Mouse (Mus musculus): ENCODE measurements around the gene Sipa1l1. TPM values are rescaled to one million over a fixed set of nuclear protein-coding genes. Genes with fewer than 3 reads are reported as not detected.

Gene Sipa1l1
- polyA plus RNA-seq, 1 experiment from 2014 or later, result 41.6 TPM

GRCm38 (mm10) chr12:82428466-82428865 is 259.3 kb downstream of the Sipa1l1 start:
- peaks cover 50% of the 10 kb centered on the region for H3K36me3 ChIP-seq (ENCODE audit: control insufficient read depth, insufficient read depth, low read length)
- H3K27ac ChIP-seq (ENCODE audit: low read depth), result no peak overlapping the region
- no peak for ATAC-seq (replicated peaks; ENCODE audit: low FRiP score, low TSS enrichment, low read depth)
- H3K4me3 ChIP-seq (ENCODE audit: low read depth, low read length), result no peak overlapping the region
- no peak for DNase-seq (ENCODE audit: low spot score)
- WGBS, result 86% methylated on average over 9 of the region's 9 CpGs
- no peak overlapping the region for H3K9ac ChIP-seq (ENCODE audit: low read length)
- H3K27me3 ChIP-seq (replicated peaks; ENCODE audit: control insufficient read depth, insufficient read depth, low read length), result no peaks in the 10 kb centered on the region
- H3K9me3 ChIP-seq (ENCODE audit: control insufficient read depth, low read length), result no peaks in the 10 kb centered on the region
- H3K4me1 ChIP-seq (replicated peaks; ENCODE audit: control insufficient read depth, insufficient read depth, low read length), result peaks cover 5% of the 10 kb centered on the region; the same call in 1 of the 2 replicates
- no peak overlapping the region for H3K4me2 ChIP-seq (ENCODE audit: low read length)

DNA sequence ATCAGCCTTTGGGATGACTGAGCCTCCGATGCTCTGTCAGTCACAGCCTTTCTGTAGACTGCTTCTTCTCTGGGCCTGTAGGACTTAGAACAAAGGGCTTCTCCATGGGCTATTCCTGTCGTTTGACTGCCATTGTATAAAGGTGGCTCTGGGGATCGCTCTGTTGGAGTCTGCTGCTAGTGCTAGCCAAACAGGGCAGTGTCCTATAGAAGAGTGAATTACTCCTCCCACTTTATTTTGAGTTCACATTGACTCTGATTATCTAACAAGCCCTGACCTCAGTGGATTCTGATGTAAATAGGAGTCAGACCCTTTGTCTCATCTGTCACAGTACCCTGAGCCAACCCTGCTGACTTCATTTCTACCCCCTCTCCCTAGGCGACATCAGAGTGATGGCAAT is 264.2 kb downstream of the Sipa1l1 start:
- peaks cover 41% of the 10 kb centered on the region for H3K36me3 ChIP-seq (ENCODE audit: control insufficient read depth, insufficient read depth, low read length)
- no peak overlapping the region for H3K9ac ChIP-seq (ENCODE audit: low read length)
- H3K27ac ChIP-seq (ENCODE audit: low read depth), result no peak overlapping the region
- H3K9me3 ChIP-seq (ENCODE audit: control insufficient read depth, low read length), result no peaks in the 10 kb centered on the region
- H3K4me2 ChIP-seq (ENCODE audit: low read length), result no peak overlapping the region
- no peaks in the 10 kb centered on the region for H3K27me3 ChIP-seq (replicated peaks; ENCODE audit: control insufficient read depth, insufficient read depth, low read length)
- H3K4me3 ChIP-seq (ENCODE audit: low read depth, low read length), result no peak overlapping the region
- DNase-seq (ENCODE audit: low spot score) (no peak), ATAC-seq (replicated peaks; ENCODE audit: low FRiP score, low TSS enrichment, low read depth) (no peak)
- H3K4me1 ChIP-seq (replicated peaks; ENCODE audit: control insufficient read depth, insufficient read depth, low read length), result peaks cover 11% of the 10 kb centered on the region; the same call in 1 of the 2 replicates
- 80% methylated on average over 4 of the region's 4 CpGs for WGBS

DNA sequence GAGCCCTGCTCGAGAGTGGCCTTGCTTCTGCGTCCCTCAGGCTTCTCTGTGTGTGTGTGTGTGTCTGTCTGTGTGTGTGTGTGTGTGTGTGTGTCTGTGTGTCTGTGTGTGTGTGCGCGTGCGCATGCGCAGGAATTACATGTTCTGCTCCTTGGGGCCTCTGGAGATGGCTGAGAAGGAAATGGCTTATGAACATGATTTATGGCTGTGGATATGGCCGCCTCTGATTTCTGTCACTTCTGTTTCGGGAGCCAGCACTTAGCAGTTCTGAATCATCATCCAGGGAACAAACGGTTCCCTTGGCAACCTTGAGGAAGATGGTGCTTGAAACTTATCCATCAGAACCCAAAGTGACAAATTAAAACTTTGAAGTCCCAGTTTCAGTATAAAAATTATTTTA is 265.5 kb downstream of the Sipa1l1 start:
- no peak overlapping the region for H3K9ac ChIP-seq (ENCODE audit: low read length)
- H3K9me3 ChIP-seq (ENCODE audit: control insufficient read depth, low read length), result no peaks in the 10 kb centered on the region
- 75% methylated on average over 9 of the region's 9 CpGs for WGBS
- H3K4me1 ChIP-seq (replicated peaks; ENCODE audit: control insufficient read depth, insufficient read depth, low read length), result peaks cover 11% of the 10 kb centered on the region; the same call in 1 of the 2 replicates
- no peak for ATAC-seq (replicated peaks; ENCODE audit: low FRiP score, low TSS enrichment, low read depth)
- H3K27me3 ChIP-seq (replicated peaks; ENCODE audit: control insufficient read depth, insufficient read depth, low read length), result no peaks in the 10 kb centered on the region
- H3K4me2 ChIP-seq (ENCODE audit: low read length), result no peak overlapping the region
- H3K4me3 ChIP-seq (ENCODE audit: low read depth, low read length), result no peak overlapping the region
- DNase-seq (ENCODE audit: low spot score), result no peak
- peaks cover 46% of the 10 kb centered on the region for H3K36me3 ChIP-seq (ENCODE audit: control insufficient read depth, insufficient read depth, low read length)
- H3K27ac ChIP-seq (ENCODE audit: low read depth), result no peak overlapping the region

- 72% methylated on average over 3 of the region's 3 CpGs for WGBS
- Histone ChIP-seq H3K4me1 (replicated peaks; ENCODE audit: control insufficient read depth, insufficient read depth, low read length) (no peaks in the 10 kb centered on the region), H3K36me3 (ENCODE audit: control insufficient read depth, insufficient read depth, low read length) (peaks cover 59% of the 10 kb centered on the region), H3K27ac (ENCODE audit: low read depth) (no peak overlapping the region), H3K9ac (ENCODE audit: low read length) (no peak overlapping the region), H3K27me3 (replicated peaks; ENCODE audit: control insufficient read depth, insufficient read depth, low read length) (no peaks in the 10 kb centered on the region), H3K9me3 (ENCODE audit: control insufficient read depth, low read length) (no peaks in the 10 kb centered on the region), H3K4me3 (ENCODE audit: low read depth, low read length) (no peak overlapping the region), H3K4me2 (ENCODE audit: low read length) (no peak overlapping the region)
- ATAC-seq (replicated peaks; ENCODE audit: low FRiP score, low TSS enrichment, low read depth) (no peak), DNase-seq (ENCODE audit: low spot score) (no peak)
Measured at GRCm38 (mm10) chr12:82441479-82441878, 272.4 kb downstream of the Sipa1l1 start.

- no peak overlapping the region for H3K4me2 ChIP-seq (ENCODE audit: low read length)
- no peak overlapping the region for H3K4me3 ChIP-seq (ENCODE audit: low read depth, low read length)
- H3K27me3 ChIP-seq (replicated peaks; ENCODE audit: control insufficient read depth, insufficient read depth, low read length), result no peaks in the 10 kb centered on the region
- H3K9ac ChIP-seq (ENCODE audit: low read length), result no peak overlapping the region
- no peak for DNase-seq (ENCODE audit: low spot score)
- 91% methylated on average over 8 of the region's 8 CpGs for WGBS
- no peaks in the 10 kb centered on the region for H3K4me1 ChIP-seq (replicated peaks; ENCODE audit: control insufficient read depth, insufficient read depth, low read length)
- peaks cover 41% of the 10 kb centered on the region for H3K36me3 ChIP-seq (ENCODE audit: control insufficient read depth, insufficient read depth, low read length)
- no peak overlapping the region for H3K27ac ChIP-seq (ENCODE audit: low read depth)
- no peak for ATAC-seq (replicated peaks; ENCODE audit: low FRiP score, low TSS enrichment, low read depth)
- H3K9me3 ChIP-seq (ENCODE audit: control insufficient read depth, low read length), result no peaks in the 10 kb centered on the region
Measured at GRCm38 (mm10) chr12:82446609-82447024, 277.5 kb downstream of the Sipa1l1 start.

GRCm38 (mm10) chr12:82448129-82448815 is 279.2 kb downstream of the Sipa1l1 start:
- H3K27ac ChIP-seq (ENCODE audit: low read depth), result no peak overlapping the region
- no peaks in the 10 kb centered on the region for H3K9me3 ChIP-seq (ENCODE audit: control insufficient read depth, low read length)
- no peaks in the 10 kb centered on the region for H3K4me1 ChIP-seq (replicated peaks; ENCODE audit: control insufficient read depth, insufficient read depth, low read length)
- H3K27me3 ChIP-seq (replicated peaks; ENCODE audit: control insufficient read depth, insufficient read depth, low read length), result no peaks in the 10 kb centered on the region
- H3K9ac ChIP-seq (ENCODE audit: low read length), result no peak overlapping the region
- ATAC-seq (replicated peaks; ENCODE audit: low FRiP score, low TSS enrichment, low read depth), result no peak
- DNase-seq (ENCODE audit: low spot score), result no peak
- peaks cover 36% of the 10 kb centered on the region for H3K36me3 ChIP-seq (ENCODE audit: control insufficient read depth, insufficient read depth, low read length)
- no peak overlapping the region for H3K4me3 ChIP-seq (ENCODE audit: low read depth, low read length)
- WGBS, result 80% methylated on average over 9 of the region's 9 CpGs
- H3K4me2 ChIP-seq (ENCODE audit: low read length), result no peak overlapping the region

GRCm38 (mm10) chr12:82452428-82452827 is 283.3 kb downstream of the Sipa1l1 start:
- no peak overlapping the region for H3K9ac ChIP-seq (ENCODE audit: low read length)
- H3K36me3 ChIP-seq (ENCODE audit: control insufficient read depth, insufficient read depth, low read length), result peaks cover 18% of the 10 kb centered on the region
- no peak overlapping the region for H3K27ac ChIP-seq (ENCODE audit: low read depth)
- H3K4me1 ChIP-seq (replicated peaks; ENCODE audit: control insufficient read depth, insufficient read depth, low read length), result no peaks in the 10 kb centered on the region
- H3K4me3 ChIP-seq (ENCODE audit: low read depth, low read length), result no peak overlapping the region
- ATAC-seq (replicated peaks; ENCODE audit: low FRiP score, low TSS enrichment, low read depth) (no peak), DNase-seq (ENCODE audit: low spot score) (no peak)
- no peak overlapping the region for H3K4me2 ChIP-seq (ENCODE audit: low read length)
- WGBS, result 77% methylated on average over 2 of the region's 2 CpGs
- no peaks in the 10 kb centered on the region for H3K27me3 ChIP-seq (replicated peaks; ENCODE audit: control insufficient read depth, insufficient read depth, low read length)
- H3K9me3 ChIP-seq (ENCODE audit: control insufficient read depth, low read length), result no peaks in the 10 kb centered on the region

DNA sequence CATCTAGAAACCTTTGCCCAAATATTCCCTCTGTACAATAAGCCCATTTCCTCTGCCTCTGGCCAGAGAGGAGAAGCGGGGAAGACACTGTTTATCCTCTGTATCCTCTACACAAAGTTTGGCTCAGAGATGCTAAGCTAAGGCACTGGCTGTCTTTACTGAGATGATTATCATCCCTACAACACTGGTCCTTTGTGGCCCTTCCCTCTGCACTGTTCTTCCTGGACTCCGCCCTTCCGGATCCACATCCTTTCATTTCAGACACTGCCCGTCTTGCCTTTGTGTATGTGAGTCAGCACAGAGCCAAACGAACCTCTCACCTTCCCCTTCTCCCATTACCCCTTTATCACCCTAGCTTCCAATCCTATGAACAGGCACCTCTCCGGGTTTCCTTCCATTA is 285.3 kb downstream of the Sipa1l1 start:
- Histone ChIP-seq H3K4me2 (ENCODE audit: low read length) (no peak overlapping the region), H3K27me3 (replicated peaks; ENCODE audit: control insufficient read depth, insufficient read depth, low read length) (no peaks in the 10 kb centered on the region), H3K36me3 (ENCODE audit: control insufficient read depth, insufficient read depth, low read length) (peaks cover 4% of the 10 kb centered on the region; the same call in 1 of the 2 replicates), H3K9me3 (ENCODE audit: control insufficient read depth, low read length) (no peaks in the 10 kb centered on the region), H3K27ac (ENCODE audit: low read depth) (no peak overlapping the region), H3K4me1 (replicated peaks; ENCODE audit: control insufficient read depth, insufficient read depth, low read length) (no peaks in the 10 kb centered on the region), H3K9ac (ENCODE audit: low read length) (no peak overlapping the region), H3K4me3 (ENCODE audit: low read depth, low read length) (no peak overlapping the region)
- no peak for ATAC-seq (replicated peaks; ENCODE audit: low FRiP score, low TSS enrichment, low read depth)
- no peak for DNase-seq (ENCODE audit: low spot score)
- WGBS, result 79% methylated on average over 6 of the region's 6 CpGs
